Mouse (Mus musculus) heart, embryonic 14.5 days (tissue): ENCODE measurements around the gene Ankrd2. TPM values are rescaled to one million over a fixed set of nuclear protein-coding genes. Genes with fewer than 3 reads are reported as not detected.

Source experiments
- ATAC-seq: fragments of 200-750 bp; cut with Nextera tagmentation; 2 replicates; pipeline ENCODE4 v1.8.0; 2017; ENCODE audit warnings: low read depth, moderate TSS enrichment; ENCODE audit not compliant: insufficient number of reproducible peaks, insufficient read depth, low FRiP score
- H3K27ac ChIP-seq, 2 experiments: fragments of 200-500 bp in 1 of 2; fragments of 300-500 bp in 1 of 2; sonication (generic) in 1 of 2; replicated peaks in 1 of 2; 2 replicates each; pipeline ENCODE4 v1.5.1; 2012 to 2014; ENCODE audit warnings: low read depth in 2 of 2, low read length in 2 of 2, control low read depth in 1 of 2, mild to moderate bottlenecking in 1 of 2, mixed read lengths in 1 of 2; ENCODE audit not compliant: control insufficient read depth in 1 of 2, insufficient read depth in 1 of 2
- H3K27me3 ChIP-seq: fragments of 300-500 bp; sonication (generic); 2 replicates; pipeline ENCODE4 v1.6.1; 2014; ENCODE audit warnings: mild to moderate bottlenecking, low read length, control low read depth; ENCODE audit not compliant: control insufficient read depth, insufficient read depth
- H3K36me3 ChIP-seq: fragments of 300-500 bp; sonication (generic); 2 replicates; pipeline ENCODE4 v1.6.1; 2014; ENCODE audit warnings: mild to moderate bottlenecking, control low read depth, low read length, mixed read lengths; ENCODE audit not compliant: control insufficient read depth, insufficient read depth
- H3K4me1 ChIP-seq, 2 experiments: fragments of 200-500 bp in 1 of 2; fragments of 300-500 bp in 1 of 2; sonication (generic) in 1 of 2; 2 replicates each; pipeline ENCODE4 v1.6.1; 2012 to 2014; ENCODE audit warnings: low read length in 2 of 2, control low read depth in 1 of 2, mixed read lengths in 1 of 2; ENCODE audit not compliant: control insufficient read depth in 2 of 2, insufficient read depth in 2 of 2
- H3K4me2 ChIP-seq: fragments of 300-500 bp; sonication (generic); 2 replicates; pipeline ENCODE4 v1.6.1; 2014; ENCODE audit warnings: mild to moderate bottlenecking, low read length
- H3K4me3 ChIP-seq, 2 experiments: fragments of 200-500 bp in 1 of 2; fragments of 300-500 bp in 1 of 2; sonication (generic) in 1 of 2; 2 replicates each; pipeline ENCODE4 v1.5.1; 2012 to 2014; ENCODE audit warnings: low read length in 2 of 2, mild to moderate bottlenecking in 2 of 2, control low read depth in 1 of 2, low read depth in 1 of 2, moderate library complexity in 1 of 2; ENCODE audit not compliant: control insufficient read depth in 1 of 2, insufficient read depth in 1 of 2
- H3K9ac ChIP-seq: fragments of 300-500 bp; sonication (generic); 2 replicates; pipeline ENCODE4 v1.6.1; 2014; ENCODE audit warnings: mild to moderate bottlenecking, low read length
- H3K9me3 ChIP-seq: fragments of 300-500 bp; sonication (generic); 2 replicates; pipeline ENCODE4 v1.6.1; 2016; ENCODE audit warnings: low read length, control low read depth; ENCODE audit not compliant: control insufficient read depth
- WGBS: fragments of 180-500 bp; shearing (Covaris S2); extraction: QIAGEN DNeasy Blood & Tissue Kit; methylation state at CpG from one replicate; pipeline ENCODE4 v1.1.7; 2014; 5-methylcytosine and 5-hydroxymethylcytosine counted together
- polyA plus RNA-seq: library from polyadenylated mRNA; unstranded; fragments of >200 nt; fragmentation: Nextera tagmentation; extraction: Ambion mirVana; gene quantifications from 2 replicates; pipeline ENCODE4 v1.2.1, GENCODE M21; 2014

Gene Ankrd2
- polyA plus RNA-seq, 1 experiment from 2014 or later, result not detected

- Histone ChIP-seq H3K27ac (peak overlapping the region; percentile 8 to 88; a peak in 2 of 4 replicates), H3K9ac (peak overlapping the region; percentile 32; the same call in 1 of the 2 replicates), H3K4me3 (no peak overlapping the region), H3K27me3 (no peaks in the 10 kb centered on the region), H3K4me2 (no peak overlapping the region), H3K9me3 (no peaks in the 10 kb centered on the region), H3K36me3 (no peaks in the 10 kb centered on the region), H3K4me1 (peaks cover 22% of the 10 kb centered on the region in 2 experiments)
- no peak for ATAC-seq
- WGBS, result 76% methylated on average over 4 of the region's 4 CpGs
Observed at GRCm38 (mm10) chr19:42016251-42016650, 19.5 kb upstream of the Ankrd2 start.

DNA sequence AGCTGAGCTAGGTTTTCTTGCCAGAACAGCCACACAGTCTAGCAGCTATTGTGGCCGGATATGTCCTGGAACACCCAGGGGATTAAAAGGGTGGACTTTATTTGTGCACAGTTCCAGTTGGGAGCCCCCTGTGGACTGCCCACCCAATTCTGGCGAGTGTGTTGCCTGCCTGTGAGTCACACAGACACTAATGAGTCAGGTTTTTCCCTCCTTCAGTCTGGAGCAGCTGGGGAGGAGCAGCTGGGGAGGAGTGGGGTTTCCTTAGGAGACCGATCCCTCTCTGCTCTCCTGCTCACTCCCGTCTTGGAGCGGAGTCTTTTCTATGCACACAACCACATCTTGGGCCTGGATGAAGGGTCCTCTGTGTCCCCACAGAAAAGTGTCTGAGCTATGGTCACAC lies 19.0 kb upstream of the Ankrd2 start:
- 68% methylated on average over 5 of the region's 5 CpGs for WGBS
- no peak overlapping the region for H3K4me3 ChIP-seq
- peak overlapping the region; percentile 82 to 88 for H3K27ac ChIP-seq
- no peaks in the 10 kb centered on the region for H3K36me3 ChIP-seq
- no peaks in the 10 kb centered on the region for H3K9me3 ChIP-seq
- H3K4me2 ChIP-seq, result no peak overlapping the region
- no peak overlapping the region for H3K9ac ChIP-seq
- no peaks in the 10 kb centered on the region for H3K27me3 ChIP-seq
- H3K4me1 ChIP-seq, result peaks cover 25 to 28% of the 10 kb centered on the region in 2 experiments
- no peak for ATAC-seq

DNA sequence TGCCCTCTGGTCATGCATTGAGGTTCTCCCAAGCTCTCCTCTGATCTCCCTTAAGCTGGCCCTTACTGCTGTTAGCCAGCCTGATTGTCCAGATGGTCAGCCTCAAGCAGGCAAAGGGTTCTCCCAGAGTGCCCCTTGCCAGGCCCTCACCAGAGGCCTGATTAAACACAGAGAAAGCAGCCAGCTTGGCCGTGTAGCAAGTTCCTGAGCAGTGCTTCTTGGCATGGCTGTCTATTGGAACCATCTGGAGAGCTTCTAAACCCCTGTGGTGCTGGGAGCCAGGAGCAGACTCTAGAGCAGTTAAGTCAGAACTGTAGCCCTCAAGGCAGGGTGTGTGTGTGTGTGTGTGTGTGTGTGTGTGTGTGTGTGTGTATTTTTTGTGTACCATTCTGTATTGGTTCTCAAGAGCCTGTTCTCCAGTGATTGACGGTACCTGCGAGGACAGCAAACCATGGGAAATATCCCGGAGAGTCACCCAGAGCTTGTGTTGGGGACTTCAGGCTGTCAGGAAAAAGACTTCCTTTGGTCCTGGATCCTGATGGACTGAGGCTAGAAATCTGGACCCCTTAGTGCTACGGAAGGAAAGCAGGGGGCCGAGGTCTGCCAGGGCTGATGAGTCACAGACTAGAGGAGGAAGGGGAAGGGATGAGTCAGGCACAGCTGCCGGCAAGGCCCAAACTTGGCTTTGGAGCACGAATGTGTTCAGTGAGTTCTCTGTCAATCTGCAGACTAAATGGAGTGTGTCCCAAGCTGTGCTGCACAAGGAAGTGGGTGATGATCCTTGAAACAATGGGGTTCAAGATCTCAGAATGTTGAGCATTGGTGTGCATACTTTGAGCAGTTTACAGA lies 18.2 kb upstream of the Ankrd2 start:
- no peak overlapping the region for H3K4me3 ChIP-seq
- H3K9me3 ChIP-seq, result no peaks in the 10 kb centered on the region
- peak overlapping the region; percentile 82 to 88 for H3K27ac ChIP-seq
- no peak overlapping the region for H3K9ac ChIP-seq
- peaks cover 32 to 34% of the 10 kb centered on the region in 2 experiments for H3K4me1 ChIP-seq
- peak overlapping the region; percentile 16 for H3K4me2 ChIP-seq
- no peaks in the 10 kb centered on the region for H3K27me3 ChIP-seq
- ATAC-seq, result peak; percentile 32
- H3K36me3 ChIP-seq, result no peaks in the 10 kb centered on the region
- 45% methylated on average over 8 of the region's 8 CpGs for WGBS

GRCm38 (mm10) chr19:42019011-42019522 lies 16.7 kb upstream of the Ankrd2 start:
- Histone ChIP-seq H3K4me3 (no peak overlapping the region), H3K4me1 (peaks cover 32 to 34% of the 10 kb centered on the region in 2 experiments)
- WGBS, result 38% methylated on average over 4 of the region's 4 CpGs

DNA sequence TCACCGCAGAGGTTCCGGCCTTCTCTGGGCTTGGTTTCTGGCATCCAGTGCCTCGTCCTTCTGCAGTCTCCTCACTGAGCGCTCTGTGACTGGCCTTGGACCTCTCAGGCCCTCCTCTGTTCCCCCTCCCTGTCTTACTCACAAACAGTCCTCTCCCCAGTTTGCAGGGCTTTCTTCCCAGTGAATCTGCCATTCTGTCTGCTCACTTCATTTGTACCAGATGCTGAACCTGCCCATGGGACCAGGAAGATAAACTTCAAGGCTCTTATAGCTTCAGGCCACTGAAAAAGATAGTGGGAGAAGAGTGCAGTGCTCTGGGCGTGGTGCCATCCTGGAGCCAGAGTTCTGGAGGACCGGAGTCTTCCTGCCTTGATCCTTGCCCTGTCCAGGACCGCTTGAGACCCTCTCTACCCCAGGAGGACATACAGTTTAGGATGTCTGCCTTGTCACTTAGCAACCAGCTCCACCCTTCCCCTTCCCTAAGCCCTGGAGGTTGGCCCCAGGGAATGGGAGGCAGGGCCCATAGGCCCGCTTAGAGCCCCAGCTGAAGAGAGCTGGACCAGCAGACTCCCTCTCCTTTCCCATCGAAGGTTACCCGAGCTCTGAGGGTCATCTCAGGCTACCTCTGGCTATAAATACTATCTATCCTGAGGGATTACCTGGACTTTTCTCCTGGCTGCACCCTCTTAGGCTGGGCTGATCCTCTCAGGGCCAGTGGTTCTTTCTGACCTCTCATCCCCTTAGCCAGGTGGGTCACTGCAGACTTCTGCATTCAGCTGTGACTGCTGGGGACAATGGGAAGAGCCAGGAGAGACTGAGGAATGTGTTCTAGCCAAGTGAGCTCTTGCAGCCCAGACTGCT lies 13.9 kb upstream of the Ankrd2 start:
- Histone ChIP-seq H3K9ac (0 out of 2 replicates have a peak overlapping the region, but pooled peaks have one; percentile 36), H3K4me3 (no peak overlapping the region), H3K27ac (peak overlapping the region; percentile 25 to 69), H3K4me2 (no peak overlapping the region), H3K4me1 (peaks cover 29 to 32% of the 10 kb centered on the region in 2 experiments), H3K9me3 (no peaks in the 10 kb centered on the region), H3K27me3 (no peaks in the 10 kb centered on the region), H3K36me3 (no peaks in the 10 kb centered on the region)
- ATAC-seq, result peak; percentile 32; the same call in 1 of the 2 replicates
- WGBS, result 67% methylated on average over 10 of the region's 10 CpGs

More at GRCm38 (mm10) chr19:42019011-42019522, 16.7 kb upstream of the Ankrd2 start:
- Histone ChIP-seq H3K9ac (no peak overlapping the region), H3K27ac (peak overlapping the region; percentile 82 to 88), H3K36me3 (no peaks in the 10 kb centered on the region), H3K27me3 (no peaks in the 10 kb centered on the region), H3K9me3 (no peaks in the 10 kb centered on the region), H3K4me2 (no peak overlapping the region)
- ATAC-seq, result 0 out of 2 replicates have a peak, but pooled peaks have one; percentile 10

DNA sequence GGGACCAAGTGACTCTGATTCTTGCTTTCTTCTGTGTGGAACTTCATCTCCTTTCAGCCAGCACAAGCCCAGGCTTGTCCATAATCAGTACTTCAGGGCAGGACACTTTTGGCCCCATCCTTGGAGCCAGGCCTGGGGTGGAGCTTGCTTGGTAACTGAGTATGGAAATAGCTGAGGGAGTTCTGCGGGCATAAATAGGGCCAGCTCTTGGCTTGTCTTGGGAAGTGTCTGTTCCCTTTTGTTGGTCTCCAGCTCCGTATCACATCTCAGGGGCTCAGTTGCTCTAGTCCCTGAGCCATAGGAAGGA lies 13.3 kb upstream of the Ankrd2 start:
- Histone ChIP-seq H3K9me3 (no peaks in the 10 kb centered on the region), H3K9ac (0 out of 2 replicates have a peak overlapping the region, but pooled peaks have one; percentile 36), H3K27ac (peak overlapping the region in 1 of 2 experiments; percentile 69; a peak in 1 of 4 replicates), H3K36me3 (no peaks in the 10 kb centered on the region), H3K4me1 (peaks cover 23 to 27% of the 10 kb centered on the region in 2 experiments), H3K4me3 (no peak overlapping the region), H3K4me2 (no peak overlapping the region), H3K27me3 (no peaks in the 10 kb centered on the region)
- 64% methylated on average over 2 of the region's 2 CpGs for WGBS
- ATAC-seq, result no peak

- peak; percentile 42 for ATAC-seq
Observed at GRCm38 (mm10) chr19:42026158-42026557, 9.6 kb upstream of the Ankrd2 start.

More at GRCm38 (mm10) chr19:42026158-42026557, 9.6 kb upstream of the Ankrd2 start:
- H3K9me3 ChIP-seq, result no peaks in the 10 kb centered on the region
- 2% methylated on average over 5 of the region's 5 CpGs for WGBS
- no peaks in the 10 kb centered on the region for H3K36me3 ChIP-seq
- no peak overlapping the region for H3K4me2 ChIP-seq
- H3K9ac ChIP-seq, result no peak overlapping the region
- no peak overlapping the region for H3K4me3 ChIP-seq
- no peak overlapping the region for H3K27ac ChIP-seq
- no peaks in the 10 kb centered on the region for H3K27me3 ChIP-seq
- peaks cover 12 to 13% of the 10 kb centered on the region in 2 experiments; a peak in 3 of 4 replicates for H3K4me1 ChIP-seq
